Mouse (Mus musculus) neural tube, embryonic 10.5 days (tissue): Measurements from ENCODE around the gene Secisbp2.
A peak's percentile ranks its signal among the peaks of the same experiment; 100 is the strongest.

Experiments used
- DNase-seq: peaks from one replicate; pipeline ENCODE4 v3.0.0-alpha.2; 2017; ENCODE audit warnings: low spot score; ENCODE audit errors: extremely low spot score

The Secisbp2 gene

GRCm38 (mm10) chr13:51681634-51682033 is 30.1 kb downstream of the Secisbp2 start:
- DNase-seq = no peak

- no peak for DNase-seq
These were observed 33.9 kb downstream of the Secisbp2 start for GRCm38 (mm10) chr13:51685290-51685966.

- no peak for DNase-seq
These were observed 35.5 kb downstream of the Secisbp2 start for GRCm38 (mm10) chr13:51686966-51687365.

GRCm38 (mm10) chr13:51688688-51689087 is 37.2 kb downstream of the Secisbp2 start:
- DNase-seq = no peak

- no peak for DNase-seq
These were observed 45.0 kb downstream of the Secisbp2 start for GRCm38 (mm10) chr13:51696481-51696880.

- no peak for DNase-seq
These were observed 46.0 kb downstream of the Secisbp2 start for GRCm38 (mm10) chr13:51697455-51697854.

- DNase-seq = no peak
These were observed 46.4 kb downstream of the Secisbp2 start for GRCm38 (mm10) chr13:51697897-51698296.

- no peak for DNase-seq
These were observed 46.8 kb downstream of the Secisbp2 start for GRCm38 (mm10) chr13:51698318-51698717.

GRCm38 (mm10) chr13:51703893-51704292 is 52.4 kb downstream of the Secisbp2 start:
- no peak for DNase-seq

GRCm38 (mm10) chr13:51705882-51706854 is 54.7 kb downstream of the Secisbp2 start:
- no peak for DNase-seq

GRCm38 (mm10) chr13:51710738-51711137 is 59.2 kb downstream of the Secisbp2 start:
- DNase-seq = no peak

- no peak for DNase-seq
These were observed 60.5 kb downstream of the Secisbp2 start for GRCm38 (mm10) chr13:51712022-51712421.

GRCm38 (mm10) chr13:51716350-51717263 is 65.1 kb downstream of the Secisbp2 start:
- DNase-seq = no peak

- no peak for DNase-seq
These were observed 67.8 kb downstream of the Secisbp2 start for GRCm38 (mm10) chr13:51719256-51719655.

- DNase-seq = no peak
These were observed 69.1 kb downstream of the Secisbp2 start for GRCm38 (mm10) chr13:51720556-51720955.

- DNase-seq = no peak
These were observed 71.6 kb downstream of the Secisbp2 start for GRCm38 (mm10) chr13:51723114-51723513.

- DNase-seq = no peak
These were observed 73.1 kb downstream of the Secisbp2 start for GRCm38 (mm10) chr13:51724566-51724965.

- DNase-seq = no peak
These were observed 73.9 kb downstream of the Secisbp2 start for GRCm38 (mm10) chr13:51725446-51725845.

- DNase-seq = no peak
These were observed 74.6 kb downstream of the Secisbp2 start for GRCm38 (mm10) chr13:51725926-51726574.

GRCm38 (mm10) chr13:51727364-51727763 is 75.9 kb downstream of the Secisbp2 start:
- no peak for DNase-seq

GRCm38 (mm10) chr13:51729887-51730361 is 78.4 kb downstream of the Secisbp2 start:
- DNase-seq = peak; percentile 56
